Mouse (Mus musculus) heart, postnatal 0 days (tissue): ENCODE data around the gene Fam83f. TPM values are rescaled to one million over a fixed set of nuclear protein-coding genes. Genes with fewer than 3 reads are reported as not detected.

ENCODE experiments used
- ATAC-seq: fragments of 200-750 bp; cut with Nextera tagmentation; 2 replicates; pipeline ENCODE4 v1.8.0; 2017; ENCODE audit warnings: low read depth, moderate number of reproducible peaks, moderate library complexity; ENCODE audit not compliant: insufficient read depth
- DNase-seq: peaks from one replicate; pipeline ENCODE4 v3.0.0-alpha.2; 2016; ENCODE audit warnings: low spot score
- H3K27ac ChIP-seq: fragments of 300-500 bp; sonication (generic); 2 replicates; pipeline ENCODE4 v1.5.1; 2014; ENCODE audit warnings: low read depth, mild to moderate bottlenecking
- H3K27me3 ChIP-seq: fragments of 300-500 bp; sonication (generic); 2 replicates; pipeline ENCODE4 v1.6.1; 2014; ENCODE audit warnings: low read length, mixed read lengths; ENCODE audit not compliant: control insufficient read depth, insufficient read depth
- H3K36me3 ChIP-seq: fragments of 300-500 bp; sonication (generic); replicated peaks from 2 replicates; pipeline ENCODE4 v1.6.1; 2014; ENCODE audit warnings: low read length, mixed read lengths; ENCODE audit not compliant: control insufficient read depth, insufficient read depth
- H3K4me1 ChIP-seq: fragments of 300-500 bp; sonication (generic); 2 replicates; pipeline ENCODE4 v1.6.1; 2014; ENCODE audit warnings: antibody characterized with exemption; ENCODE audit not compliant: control insufficient read depth, insufficient read depth
- H3K4me2 ChIP-seq: fragments of 300-500 bp; sonication (generic); 2 replicates; pipeline ENCODE4 v1.6.1; 2014; ENCODE audit warnings: low read depth, mild to moderate bottlenecking, low read length, moderate library complexity
- H3K4me3 ChIP-seq: fragments of 300-500 bp; sonication (generic); 2 replicates; pipeline ENCODE4 v1.5.1; 2014; ENCODE audit warnings: low read depth, low read length
- H3K9ac ChIP-seq: fragments of 300-500 bp; sonication (generic); replicated peaks from 2 replicates; pipeline ENCODE4 v1.6.1; 2014; ENCODE audit warnings: low read depth, low read length, mixed read lengths
- H3K9me3 ChIP-seq: fragments of 300-500 bp; sonication (generic); replicated peaks from 2 replicates; pipeline ENCODE4 v1.6.1; 2016; ENCODE audit warnings: low read length; ENCODE audit not compliant: control insufficient read depth
- CTCF ChIP-seq: IDR thresholded peaks from 2 replicates; pipeline ENCODE4 v1.5.1; 2016; ENCODE audit warnings: antibody characterized with exemption, control low read depth, low read depth
- EP300 ChIP-seq: IDR thresholded peaks from 2 replicates; pipeline ENCODE4 v1.6.1; 2016; ENCODE audit warnings: antibody characterized with exemption, low read depth
- WGBS: fragments of 180-500 bp; shearing (Covaris S2); extraction: QIAGEN DNeasy Blood & Tissue Kit; methylation state at CpG from one replicate; pipeline ENCODE4 v1.1.7; 2014; 5-methylcytosine and 5-hydroxymethylcytosine counted together
- polyA plus RNA-seq: library from polyadenylated mRNA; unstranded; fragments of >200 nt; fragmentation: Nextera tagmentation; extraction: Ambion mirVana; gene quantifications from 2 replicates; pipeline ENCODE4 v1.2.1, GENCODE M21; 2015
- total RNA-seq: library from RNA; depleted of rRNA; stranded (reverse); fragments of >200 nt; gene quantifications from 2 replicates; pipeline ENCODE4 v1.2.3, GENCODE M21; 2014; ENCODE audit warnings: low replicate concordance

Gene Fam83f
- total and polyA plus RNA-seq, 2 experiments from 2014 or later, result 0.14 to 0.95 TPM

- WGBS, result 88% methylated on average over 2 of the region's 2 CpGs
- Histone ChIP-seq H3K4me2 (no peak overlapping the region), H3K9ac (no peak overlapping the region), H3K27me3 (no peaks in the 10 kb centered on the region), H3K4me3 (no peak overlapping the region), H3K4me1 (0 out of 2 replicates have a peak, but pooled peaks cover 2% of the 10 kb centered on the region), H3K36me3 (no peaks in the 10 kb centered on the region), H3K9me3 (no peaks in the 10 kb centered on the region), H3K27ac (no peak overlapping the region)
- TF ChIP-seq EP300, result no peak
- no peak for TF ChIP-seq CTCF
- ATAC-seq (no peak), DNase-seq (no peak)
These were observed 66.6 kb downstream of the Fam83f start for GRCm38 (mm10) chr15:80738244-80738643.

DNA sequence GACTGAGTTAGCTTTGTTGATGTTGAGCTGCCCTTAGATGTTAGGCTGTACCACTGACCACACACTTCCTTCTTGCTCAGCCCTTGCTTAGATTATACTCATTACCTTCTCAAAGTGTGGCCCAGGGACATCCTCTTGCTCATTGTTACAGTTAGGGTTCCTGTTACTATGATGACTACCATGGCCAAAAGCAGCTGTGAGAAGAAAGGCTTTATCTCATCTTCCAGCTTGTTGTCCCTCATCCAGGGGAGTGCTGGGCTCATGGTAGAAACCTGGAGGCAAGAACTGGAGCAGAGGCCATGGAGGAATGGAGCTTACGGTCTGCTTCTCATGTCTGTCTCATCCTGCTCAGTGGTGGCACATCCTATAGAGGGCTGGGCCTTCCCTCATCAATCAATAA lies 68.3 kb downstream of the Fam83f start:
- Histone ChIP-seq H3K4me2 (no peak overlapping the region), H3K36me3 (no peaks in the 10 kb centered on the region), H3K4me1 (0 out of 2 replicates have a peak, but pooled peaks cover 2% of the 10 kb centered on the region), H3K9me3 (no peaks in the 10 kb centered on the region), H3K27me3 (no peaks in the 10 kb centered on the region), H3K9ac (no peak overlapping the region), H3K4me3 (no peak overlapping the region), H3K27ac (no peak overlapping the region)
- DNase-seq (no peak), ATAC-seq (no peak)
- WGBS, result 76% methylated on average over 1 of the region's 1 CpGs
- no peak for TF ChIP-seq CTCF
- TF ChIP-seq EP300, result no peak

DNA sequence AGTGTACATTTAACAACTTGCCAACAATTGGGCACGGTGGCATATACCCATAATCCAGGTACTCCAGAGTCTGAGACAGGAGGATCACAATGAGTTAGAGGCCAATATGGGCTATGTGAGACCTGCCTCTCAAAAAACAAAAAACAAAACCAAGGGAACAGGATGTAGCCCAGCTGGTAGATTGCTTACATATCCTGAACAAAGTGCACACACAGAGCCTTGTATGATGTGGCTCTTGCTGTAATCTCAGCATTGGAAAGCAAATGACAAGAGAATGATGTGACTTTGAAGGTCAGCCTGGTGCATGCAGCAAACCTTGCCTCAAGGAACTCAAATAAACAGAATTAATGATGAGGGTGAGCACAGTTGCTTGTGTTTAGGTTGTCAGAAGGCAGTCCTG lies 70.2 kb downstream of the Fam83f start:
- Histone ChIP-seq H3K4me3 (no peak overlapping the region), H3K4me1 (0 out of 2 replicates have a peak, but pooled peaks cover 2% of the 10 kb centered on the region), H3K9ac (no peak overlapping the region), H3K9me3 (no peaks in the 10 kb centered on the region), H3K27ac (no peak overlapping the region), H3K27me3 (no peaks in the 10 kb centered on the region), H3K36me3 (no peaks in the 10 kb centered on the region), H3K4me2 (no peak overlapping the region)
- 82% methylated on average over 1 of the region's 1 CpGs for whole genome bisulfite sequencing
- no peak for TF ChIP-seq EP300
- no peak for TF ChIP-seq CTCF
- DNase-seq (no peak), ATAC-seq (no peak)

DNA sequence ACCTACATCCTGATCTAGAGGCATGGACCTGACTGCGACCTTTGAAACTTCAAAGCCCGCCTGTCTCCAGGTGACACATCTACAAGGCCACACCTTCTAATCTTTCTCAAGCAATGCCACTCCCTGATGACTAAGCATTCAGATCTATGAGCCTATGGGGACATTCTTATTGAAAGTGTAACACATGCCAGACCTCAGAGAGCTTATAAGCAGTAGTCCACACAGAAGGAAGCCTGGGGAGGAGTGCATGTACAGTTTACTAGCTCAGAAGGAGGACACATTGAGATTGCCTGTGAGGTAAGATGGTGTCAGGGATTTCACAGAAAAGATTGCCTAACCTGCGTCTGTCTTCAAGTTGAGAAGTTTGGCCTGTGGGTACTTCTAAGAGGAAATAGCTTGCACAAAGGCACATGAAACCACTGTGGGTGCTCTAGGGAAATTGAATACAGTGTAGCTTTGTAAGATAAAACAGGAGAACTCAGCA lies 71.4 kb downstream of the Fam83f start:
- WGBS, result 84% methylated on average over 3 of the region's 3 CpGs
- H3K4me2 ChIP-seq, result no peak overlapping the region
- H3K36me3 ChIP-seq, result no peaks in the 10 kb centered on the region
- 0 out of 2 replicates have a peak, but pooled peaks cover 2% of the 10 kb centered on the region for H3K4me1 ChIP-seq
- H3K9me3 ChIP-seq, result no peaks in the 10 kb centered on the region
- ATAC-seq (no peak), DNase-seq (no peak)
- TF ChIP-seq EP300, result no peak
- H3K27me3 ChIP-seq, result no peaks in the 10 kb centered on the region
- no peak overlapping the region for H3K27ac ChIP-seq
- H3K4me3 ChIP-seq, result no peak overlapping the region
- no peak overlapping the region for H3K9ac ChIP-seq

DNA sequence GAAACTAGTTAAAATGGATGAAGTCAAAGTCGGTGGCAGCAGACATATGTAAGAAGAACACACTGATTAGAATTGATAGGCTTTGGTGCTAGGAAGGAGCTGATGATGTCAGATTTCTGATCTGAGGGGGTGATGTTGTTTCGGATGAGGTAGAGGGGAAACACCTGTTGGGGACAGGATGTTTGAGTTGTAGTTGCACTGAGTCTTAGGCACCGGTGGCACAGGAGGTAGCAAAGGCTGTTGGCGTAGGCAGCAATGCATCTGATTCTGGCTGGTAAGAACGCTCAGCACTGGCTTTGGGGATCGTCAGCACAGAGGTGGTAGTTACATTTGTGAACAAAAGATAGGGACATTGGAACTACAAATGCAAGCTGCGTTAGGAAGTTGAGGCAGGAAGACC lies 72.0 kb downstream of the Fam83f start:
- H3K27ac ChIP-seq, result no peak overlapping the region
- WGBS, result 82% methylated on average over 7 of the region's 7 CpGs
- no peaks in the 10 kb centered on the region for H3K9me3 ChIP-seq
- no peak overlapping the region for H3K4me2 ChIP-seq
- H3K36me3 ChIP-seq, result no peaks in the 10 kb centered on the region
- no peak overlapping the region for H3K4me3 ChIP-seq
- H3K9ac ChIP-seq, result no peak overlapping the region
- DNase-seq, result no peak
- no peaks in the 10 kb centered on the region for H3K27me3 ChIP-seq
- no peak for TF ChIP-seq EP300
- no peak for TF ChIP-seq CTCF
- no peak for ATAC-seq
- H3K4me1 ChIP-seq, result 0 out of 2 replicates have a peak, but pooled peaks cover 2% of the 10 kb centered on the region
